Mouse (Mus musculus): ENCODE measurements around the gene Gm10642. TPM values are rescaled to one million over a fixed set of nuclear protein-coding genes. Genes with fewer than 3 reads are reported as not detected.

Gene Gm10642
- total RNA-seq, 1 experiment = 0.13 TPM

GRCm38 (mm10) chr9:70703597-70704203, 47.6 kb downstream of the Gm10642 start:
- in situ Hi-C loops (cut with MboI; ENCODE audit: low sequenced_read_pairs in 2 of 2, unreplicated experiment in 2 of 2) = no loop called here
- H3K9me3 ChIP-seq (ENCODE audit: control insufficient read depth, insufficient read depth, low read depth, low read length) = no peaks in the 10 kb centered on the region
- no peak overlapping the region for H3K9ac ChIP-seq (ENCODE audit: insufficient read depth, low read depth, low read length, poor library complexity, severe bottlenecking)
- no peak overlapping the region for H3K27ac ChIP-seq (ENCODE audit: insufficient read depth, low read depth, low read length, poor library complexity, severe bottlenecking)
- TF ChIP-seq CHD2 (IDR thresholded peaks at IDR 0.05; ENCODE audit: low read depth, low read length) = no peak
- TF ChIP-seq ZNF384 (IDR thresholded peaks at IDR 0.05; ENCODE audit: low read depth, low read length) = no peak
- TF ChIP-seq MAFK (IDR thresholded peaks at IDR 0.05; ENCODE audit: insufficient read depth, low read depth, low read length) = no peak
- TF ChIP-seq HCFC1 (IDR thresholded peaks at IDR 0.05; ENCODE audit: borderline replicate concordance, insufficient read depth, low read length) = no peak
- no peak for TF ChIP-seq ZC3H11A (IDR thresholded peaks at IDR 0.05; ENCODE audit: borderline replicate concordance, low read depth, low read length)
- H3K4me3 ChIP-seq (ENCODE audit: insufficient read depth in 1 of 2, low read depth in 1 of 2, low read length in 2 of 2, poor library complexity in 1 of 2, severe bottlenecking in 1 of 2) = no peak overlapping the region
- no peaks in the 10 kb centered on the region for H3K36me3 ChIP-seq (ENCODE audit: control insufficient read depth, insufficient read depth, low read length, poor library complexity, severe bottlenecking)
- no peak for DNase-seq (ENCODE audit: low read depth, low spot score)
- H3K4me1 ChIP-seq (ENCODE audit: control insufficient read depth in 2 of 2, insufficient read depth in 2 of 2, low read length in 2 of 2, poor library complexity in 1 of 2) = no peaks in the 10 kb centered on the region

- in situ Hi-C loops (cut with MboI; ENCODE audit: low sequenced_read_pairs in 2 of 2, unreplicated experiment in 2 of 2) = no loop called here
- H3K36me3 ChIP-seq (ENCODE audit: control insufficient read depth, insufficient read depth, low read length, poor library complexity, severe bottlenecking) = no peaks in the 10 kb centered on the region
- no peak for TF ChIP-seq MAFK (IDR thresholded peaks at IDR 0.05; ENCODE audit: insufficient read depth, low read depth, low read length)
- TF ChIP-seq ZC3H11A (IDR thresholded peaks at IDR 0.05; ENCODE audit: borderline replicate concordance, low read depth, low read length) = no peak
- no peak for TF ChIP-seq CHD2 (IDR thresholded peaks at IDR 0.05; ENCODE audit: low read depth, low read length)
- TF ChIP-seq HCFC1 (IDR thresholded peaks at IDR 0.05; ENCODE audit: borderline replicate concordance, insufficient read depth, low read length) = no peak
- TF ChIP-seq ZNF384 (IDR thresholded peaks at IDR 0.05; ENCODE audit: low read depth, low read length) = no peak
These were observed 50.4 kb downstream of the Gm10642 start for GRCm38 (mm10) chr9:70706444-70706843.

More at GRCm38 (mm10) chr9:70706444-70706843, 50.4 kb downstream of the Gm10642 start:
- no peak overlapping the region for H3K9ac ChIP-seq (ENCODE audit: insufficient read depth, low read depth, low read length, poor library complexity, severe bottlenecking)
- no peaks in the 10 kb centered on the region for H3K9me3 ChIP-seq (ENCODE audit: control insufficient read depth, insufficient read depth, low read depth, low read length)
- H3K4me3 ChIP-seq (ENCODE audit: insufficient read depth in 1 of 2, low read depth in 1 of 2, low read length in 2 of 2, poor library complexity in 1 of 2, severe bottlenecking in 1 of 2) = no peak overlapping the region
- no peak overlapping the region for H3K27ac ChIP-seq (ENCODE audit: insufficient read depth, low read depth, low read length, poor library complexity, severe bottlenecking)
- DNase-seq (ENCODE audit: low read depth, low spot score) = no peak
- H3K4me1 ChIP-seq (ENCODE audit: control insufficient read depth in 2 of 2, insufficient read depth in 2 of 2, low read length in 2 of 2, poor library complexity in 1 of 2) = no peaks in the 10 kb centered on the region

Other genes with a start within 250 kb of the Gm10642 start
- 95.0 and 122 TPM in 2 replicates for gene Ccnb2, start 234.7 kb upstream of the Gm10642 start, total RNA-seq (2012; rRNA removed)
- 18.4 and 24.3 TPM in 2 replicates for gene Rnf111, start 152.5 kb upstream of the Gm10642 start, total RNA-seq (2012; rRNA removed)
- 50.5 and 58.6 TPM in 2 replicates for gene Sltm, start 113.5 kb upstream of the Gm10642 start, total RNA-seq (2012; rRNA removed)
- 0.98 and 1.2 TPM in 2 replicates for gene Mindy2, start 923 bp downstream of the Gm10642 start, total RNA-seq (2012; rRNA removed)
- 11.7 and 18.1 TPM in 2 replicates for gene Adam10, start 22.7 kb downstream of the Gm10642 start, total RNA-seq (2012; rRNA removed)